Mouse (Mus musculus): ENCODE data around the gene 4933434E20Rik.
A peak's percentile ranks its signal among the peaks of the same experiment; 100 is the strongest.

4933434E20Rik gene

DNA sequence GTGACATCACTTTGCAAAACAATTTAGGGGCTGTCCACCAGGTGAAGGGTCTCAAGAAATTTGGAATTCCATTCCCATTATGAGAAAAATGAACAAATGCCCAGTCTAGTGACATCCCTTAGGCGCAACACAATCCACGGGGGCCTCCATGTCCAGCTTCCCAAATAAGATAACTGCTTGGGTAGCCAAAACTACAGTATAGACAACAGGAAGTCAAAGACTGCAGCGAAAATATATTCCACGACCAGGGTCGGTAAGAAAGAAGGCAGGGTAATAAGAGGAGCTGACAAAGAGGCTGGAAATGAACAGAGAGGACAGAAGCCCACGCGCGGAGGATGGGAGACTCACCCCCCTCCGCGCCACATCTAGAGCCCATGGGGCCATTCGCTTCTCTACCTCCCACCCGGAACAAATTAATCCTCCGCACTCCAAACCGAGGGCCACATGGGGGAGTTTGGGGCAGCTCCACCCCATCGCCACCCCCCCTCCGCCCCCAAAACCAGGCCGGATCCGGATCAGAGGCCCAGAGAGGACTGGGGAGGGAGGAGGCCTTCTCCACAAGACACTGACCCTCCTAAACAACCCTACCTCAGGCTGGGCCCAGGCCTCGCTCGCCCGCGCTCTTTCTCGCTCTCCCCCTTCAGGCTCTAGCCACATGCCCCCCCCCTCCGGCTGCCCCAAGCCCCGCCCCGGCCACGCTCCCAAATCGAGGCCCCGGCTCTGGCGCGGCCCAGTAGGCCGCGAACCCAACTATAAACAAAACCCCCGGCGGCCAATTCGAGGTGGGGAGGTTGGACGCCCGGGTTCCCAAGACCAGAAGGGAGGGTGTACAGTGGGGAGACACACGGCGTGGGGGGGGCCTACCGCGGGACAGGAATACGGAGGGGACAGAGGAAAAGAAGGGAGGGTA lies at the start of gene 4933434E20Rik:
TSS of gene 4933434E20Rik (plus strand) at position 196 of the 910 bp plus-strand sequence.
- DNase-seq, result peak; percentile 57 to 78

DNA sequence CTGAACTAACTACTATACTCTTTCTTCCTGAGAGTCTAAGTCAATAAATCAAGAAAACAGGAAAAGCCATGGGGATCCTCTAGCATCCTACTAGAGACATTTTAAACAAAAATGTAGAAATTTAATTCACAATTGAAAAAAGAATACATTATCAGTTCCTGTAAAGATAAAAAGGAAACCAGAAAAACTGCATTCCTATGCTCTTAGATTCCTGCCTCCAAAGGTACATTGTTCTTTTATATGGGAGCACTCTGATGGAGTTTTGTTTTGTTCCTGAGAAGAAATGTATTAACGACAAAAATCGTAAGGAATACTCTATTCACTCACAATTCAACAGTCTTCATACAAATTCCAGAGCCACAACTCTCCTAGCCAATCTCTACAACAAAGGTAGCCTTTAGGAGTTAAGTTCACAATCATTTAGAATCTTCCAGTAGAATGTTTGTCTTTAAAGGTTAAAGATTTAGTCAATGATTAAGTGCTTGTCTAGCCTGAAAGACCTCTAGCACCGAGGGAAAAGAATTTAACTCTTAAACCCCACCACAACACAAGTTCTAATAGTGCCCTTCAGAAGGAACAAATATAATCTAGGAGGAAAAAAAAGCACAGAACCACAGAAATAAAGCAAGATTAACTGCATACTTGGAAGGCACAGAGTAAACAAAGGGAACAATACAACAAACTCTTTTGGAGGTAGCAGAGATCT lies 47.2 kb upstream of the 4933434E20Rik start:
- no peak for DNase-seq

DNA sequence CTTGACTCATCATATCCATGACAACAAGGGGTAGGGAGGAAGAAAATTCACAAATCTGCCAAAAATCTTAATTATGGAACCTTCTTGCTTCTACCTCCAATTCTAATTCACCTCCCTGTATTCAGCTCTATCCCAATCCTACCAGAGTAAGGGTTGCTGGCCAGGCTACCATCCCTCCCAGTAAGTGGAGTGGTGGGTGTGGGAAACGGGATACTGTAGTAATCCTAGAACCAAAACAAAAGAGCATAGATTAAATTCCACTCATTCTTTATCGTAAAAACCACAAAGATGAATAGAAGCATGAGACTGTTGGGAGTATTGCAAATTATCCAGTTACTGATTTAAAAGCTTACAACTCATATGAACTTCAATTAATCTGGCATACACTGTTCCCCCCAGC lies 41.1 kb upstream of the 4933434E20Rik start:
- no peak for DNase-seq

DNA sequence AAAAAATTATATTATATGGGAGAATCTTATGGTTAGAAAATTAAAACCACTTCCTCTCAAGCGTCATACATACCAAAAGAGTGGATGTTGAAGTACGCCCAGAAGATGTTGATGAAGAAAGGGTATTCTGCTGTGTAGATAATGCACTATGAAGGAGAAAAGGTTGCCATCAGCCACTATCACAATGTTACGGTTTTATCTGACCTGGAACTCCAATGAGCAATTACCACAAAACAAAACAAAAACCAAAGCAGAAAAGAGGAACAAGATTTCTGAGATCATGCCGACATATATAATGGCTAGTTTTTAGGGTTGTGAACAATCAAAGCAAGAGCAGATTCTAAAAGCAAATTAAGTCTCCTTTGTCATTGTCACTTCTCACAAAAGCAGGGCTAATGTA lies 34.8 kb upstream of the 4933434E20Rik start:
- no peak for DNase-seq

DNA sequence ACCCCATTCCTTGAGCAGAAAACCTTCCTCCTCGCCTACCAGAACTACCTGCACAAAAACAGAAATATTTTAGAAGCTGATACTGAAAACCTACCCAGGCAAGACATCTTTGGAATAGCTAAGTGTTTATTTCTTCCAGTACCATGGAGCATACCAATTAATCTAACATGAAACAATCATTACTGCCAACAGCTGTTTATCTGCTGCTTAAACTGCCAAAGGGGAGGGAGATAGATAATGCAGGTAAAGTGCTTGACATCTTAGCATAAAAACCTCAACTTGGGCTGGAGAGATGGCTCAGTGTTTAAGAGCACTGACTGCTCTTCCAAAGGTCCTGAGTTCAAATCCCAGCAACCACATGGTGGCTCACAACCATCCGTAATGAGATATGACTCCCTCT lies 16.8 kb upstream of the 4933434E20Rik start:
- no peak for DNase-seq

DNA sequence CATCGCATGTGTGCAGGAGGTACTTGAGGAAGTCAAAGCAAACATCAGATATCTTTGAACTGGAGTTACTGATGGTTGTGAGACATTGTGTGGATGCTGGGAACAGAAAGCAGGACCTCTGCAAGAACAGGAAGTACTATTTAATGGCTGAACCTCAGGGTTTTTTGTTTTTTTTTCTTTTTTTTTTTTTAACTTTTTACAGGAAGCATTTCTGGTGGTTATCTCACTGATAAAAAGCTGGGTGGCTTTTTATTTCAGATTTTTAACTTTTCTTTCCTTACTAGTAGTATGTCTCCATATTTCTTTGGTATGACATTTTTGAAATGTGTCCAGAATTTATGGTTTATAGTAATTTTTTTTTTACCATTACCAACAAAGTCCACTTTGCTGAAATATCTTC lies 15.2 kb upstream of the 4933434E20Rik start:
- DNase-seq, result no peak

DNA sequence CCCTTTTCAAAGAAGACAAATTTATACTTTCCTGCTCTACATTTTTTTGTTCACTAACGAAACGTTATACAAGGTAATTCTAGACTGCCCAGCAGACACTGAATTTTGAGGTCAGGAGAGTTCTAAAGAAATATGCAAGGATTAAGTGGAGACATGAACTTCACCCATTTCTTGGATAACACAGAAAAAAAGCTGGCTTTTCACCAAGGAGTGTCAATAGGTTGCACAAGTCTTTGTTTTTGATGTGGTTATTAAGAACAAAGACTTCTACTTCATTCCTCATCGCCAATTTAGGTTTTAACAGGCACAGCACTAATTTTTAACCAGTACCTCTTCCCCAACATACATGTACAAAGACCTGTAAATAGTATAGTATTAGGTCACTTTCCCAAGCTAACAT lies 1.7 kb upstream of the 4933434E20Rik start:
- no peak for DNase-seq

DNA sequence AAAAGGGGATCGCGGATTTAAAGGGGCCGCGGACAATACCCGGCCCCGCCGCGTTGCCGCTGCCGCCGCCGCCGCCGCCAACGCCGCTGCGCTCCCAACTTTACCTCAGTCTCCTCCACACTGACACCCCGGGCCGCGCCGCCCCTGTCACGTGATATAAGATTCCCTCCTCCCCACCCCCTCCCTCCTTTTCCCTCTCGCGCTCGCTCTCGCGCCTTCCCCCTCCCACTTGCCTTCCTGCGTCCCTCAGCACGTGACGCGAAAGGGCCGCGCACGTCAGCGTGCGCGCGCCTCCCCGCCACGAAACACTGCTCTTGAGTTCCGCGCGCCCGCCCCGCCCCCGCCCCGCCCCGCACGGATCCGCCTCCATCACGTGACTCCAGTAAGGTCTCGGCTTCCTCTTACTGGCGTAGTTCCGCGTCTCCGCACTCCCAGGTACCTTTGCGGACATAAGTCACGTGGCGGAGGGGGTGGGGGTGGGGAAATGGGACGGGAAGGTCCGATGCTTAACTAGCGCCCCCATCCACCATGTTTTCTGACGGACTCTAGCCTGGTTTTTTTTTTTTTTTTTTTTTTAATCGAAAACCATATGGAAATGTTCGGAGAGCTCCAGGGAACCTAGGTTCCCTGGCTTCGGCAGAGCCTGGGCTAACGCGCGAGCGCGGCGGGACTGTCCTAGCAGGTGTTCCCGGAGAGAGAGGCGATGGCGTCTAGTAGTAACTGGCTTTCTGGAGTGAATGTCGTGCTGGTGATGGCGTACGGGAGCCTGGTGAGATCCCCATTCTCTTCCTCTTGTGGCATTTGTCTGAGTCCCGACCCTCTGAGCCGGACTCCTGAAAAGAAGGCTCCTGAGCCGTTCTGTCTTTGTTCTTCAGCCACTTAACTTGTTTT lies 1.2 kb downstream of the 4933434E20Rik start, which contains the start of gene Ubap2l:
TSS of gene Ubap2l (minus strand) at position 278 of the 891 bp plus-strand sequence.
- peak; percentile 95 to 98 for DNase-seq

DNA sequence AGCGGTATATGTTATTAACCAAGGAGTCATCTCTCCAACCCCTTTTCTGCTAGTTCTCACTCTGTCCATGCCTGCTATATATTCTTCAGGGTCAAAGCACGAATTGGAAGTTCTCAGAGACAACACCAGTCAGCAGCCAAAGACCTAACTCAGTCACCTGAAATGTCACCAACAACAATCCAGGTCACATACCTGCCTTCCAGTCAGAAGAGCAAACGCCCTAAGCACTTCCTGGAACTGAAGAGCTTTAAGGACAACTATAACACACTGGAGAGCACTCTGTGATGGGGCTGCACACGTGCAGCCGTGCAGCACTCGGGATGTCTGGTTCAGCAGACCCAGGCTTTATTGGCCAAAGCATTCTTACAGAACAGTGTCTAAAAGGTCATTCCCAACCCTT lies 10.1 kb downstream of the 4933434E20Rik start:
- no peak for DNase-seq

DNA sequence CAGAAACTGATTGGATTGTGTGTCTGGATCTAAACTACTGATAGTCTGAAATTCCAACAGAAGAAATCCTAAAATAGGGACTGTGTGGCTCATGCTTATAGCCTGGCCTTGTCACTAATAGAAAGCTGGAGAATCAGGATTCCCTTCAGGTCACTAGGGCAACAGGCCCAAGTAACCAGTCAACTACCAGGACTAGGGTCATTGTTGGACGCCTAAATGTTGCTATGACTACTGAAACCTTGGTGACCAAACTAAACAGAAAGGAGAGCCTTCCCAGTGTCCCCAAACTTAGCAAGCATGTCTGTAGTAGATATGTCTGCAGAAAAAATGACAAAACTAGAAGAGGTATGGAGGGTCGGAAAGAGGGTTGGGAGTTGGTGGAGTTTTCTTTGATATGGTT lies 11.1 kb downstream of the 4933434E20Rik start:
- DNase-seq, result no peak

DNA sequence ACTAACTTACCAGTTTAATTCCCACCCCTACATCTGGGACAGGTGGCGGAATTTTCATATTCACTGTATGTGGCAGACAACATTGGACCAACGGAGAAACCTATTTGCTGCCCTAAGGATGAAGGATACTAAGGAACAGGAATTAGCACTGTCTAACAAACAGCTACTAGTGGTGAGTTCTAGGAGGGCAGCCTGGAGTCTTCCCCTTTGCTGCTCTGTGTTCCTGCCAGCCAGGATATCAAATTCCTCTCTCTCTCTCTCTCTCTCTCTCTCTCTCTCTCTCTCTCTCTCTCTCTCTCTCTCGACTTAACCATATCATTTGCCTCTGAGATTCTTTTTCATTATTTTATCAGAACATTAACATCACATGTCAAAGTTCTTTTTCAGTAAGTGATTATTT lies 12.9 kb downstream of the 4933434E20Rik start:
- no peak for DNase-seq

DNA sequence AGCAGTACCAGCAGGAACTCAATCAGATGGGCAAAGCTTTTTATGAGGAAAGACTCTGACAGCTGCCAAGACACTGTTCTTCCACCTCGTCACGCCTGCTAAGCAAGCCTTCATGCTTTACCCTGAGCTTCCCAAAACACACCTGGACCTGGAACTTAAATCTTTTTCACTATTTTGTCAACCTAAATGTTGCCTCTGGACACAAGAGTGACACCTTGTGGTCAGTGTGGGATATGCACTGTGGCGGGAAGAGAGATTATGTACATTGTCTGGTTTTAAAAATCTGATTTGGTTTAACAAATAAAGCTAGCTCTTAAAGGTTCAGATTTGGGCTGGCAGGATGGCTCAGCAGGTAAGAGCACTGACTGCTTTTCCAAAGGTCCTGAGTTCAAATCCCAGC lies 14.1 kb downstream of the 4933434E20Rik start:
- DNase-seq, result peak; percentile 43 to 66

DNA sequence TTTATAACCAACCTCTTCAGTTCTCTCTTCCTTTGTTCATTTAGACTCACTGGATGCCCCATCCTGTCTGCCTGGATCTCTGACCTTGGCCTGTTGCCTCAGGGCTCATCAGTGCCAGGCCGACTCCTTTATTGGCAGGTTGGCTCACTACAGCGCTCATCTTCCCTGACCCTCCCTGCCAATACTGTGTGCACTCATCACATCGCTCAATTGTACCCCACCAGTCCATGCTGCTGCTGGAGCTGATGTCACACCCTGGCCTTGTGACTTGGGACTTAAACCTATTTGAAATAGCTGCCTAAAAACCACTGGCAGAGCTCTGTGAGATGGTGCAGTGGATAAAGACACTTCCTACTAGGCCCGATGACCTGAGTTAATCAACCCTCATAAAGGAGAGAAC lies 16.4 kb downstream of the 4933434E20Rik start:
- no peak for DNase-seq

DNA sequence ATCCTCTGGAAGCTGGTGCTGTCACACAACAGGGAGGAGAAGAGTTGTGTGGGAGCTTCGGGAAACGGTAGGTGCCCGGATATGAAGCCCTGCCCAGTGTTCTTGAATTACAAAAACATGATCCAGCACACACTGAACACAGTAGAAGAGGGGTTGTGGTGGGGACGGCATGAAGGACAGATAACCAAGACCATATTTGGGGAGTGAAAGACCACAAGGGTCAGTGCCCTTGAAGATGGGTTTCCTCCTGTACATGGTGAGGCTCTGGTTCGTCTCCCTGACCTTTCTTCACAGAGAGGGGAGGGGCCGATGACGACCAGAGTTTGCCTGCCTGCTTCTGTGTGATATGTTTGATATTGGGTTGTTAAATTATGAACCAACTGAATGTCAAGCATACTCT lies 18.3 kb downstream of the 4933434E20Rik start:
- no peak for DNase-seq

DNA sequence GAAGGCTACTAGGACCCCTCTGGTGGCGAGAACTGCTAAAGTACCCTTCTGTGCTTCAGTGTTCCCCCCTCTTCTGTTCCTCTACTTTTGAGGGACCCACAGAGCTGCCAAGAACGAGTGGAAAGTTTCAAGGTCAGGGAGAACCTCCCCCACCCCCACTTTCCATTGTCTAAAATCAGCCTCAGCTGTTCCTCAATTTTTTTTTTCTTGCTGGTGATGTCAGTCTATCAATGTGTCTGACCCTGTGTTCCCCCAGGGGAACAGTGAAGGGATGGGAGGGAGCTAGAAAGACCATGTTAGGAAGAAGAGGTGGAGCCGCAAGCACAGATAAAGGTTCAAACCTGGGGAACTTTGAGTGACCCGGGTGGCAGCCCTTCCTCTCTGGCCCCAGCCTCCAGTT lies 20.9 kb downstream of the 4933434E20Rik start, which contains the start of gene Tpm3:
TSS of gene Tpm3 (plus strand) at position 356 of the 400 bp plus-strand sequence.
- no peak for DNase-seq

DNA sequence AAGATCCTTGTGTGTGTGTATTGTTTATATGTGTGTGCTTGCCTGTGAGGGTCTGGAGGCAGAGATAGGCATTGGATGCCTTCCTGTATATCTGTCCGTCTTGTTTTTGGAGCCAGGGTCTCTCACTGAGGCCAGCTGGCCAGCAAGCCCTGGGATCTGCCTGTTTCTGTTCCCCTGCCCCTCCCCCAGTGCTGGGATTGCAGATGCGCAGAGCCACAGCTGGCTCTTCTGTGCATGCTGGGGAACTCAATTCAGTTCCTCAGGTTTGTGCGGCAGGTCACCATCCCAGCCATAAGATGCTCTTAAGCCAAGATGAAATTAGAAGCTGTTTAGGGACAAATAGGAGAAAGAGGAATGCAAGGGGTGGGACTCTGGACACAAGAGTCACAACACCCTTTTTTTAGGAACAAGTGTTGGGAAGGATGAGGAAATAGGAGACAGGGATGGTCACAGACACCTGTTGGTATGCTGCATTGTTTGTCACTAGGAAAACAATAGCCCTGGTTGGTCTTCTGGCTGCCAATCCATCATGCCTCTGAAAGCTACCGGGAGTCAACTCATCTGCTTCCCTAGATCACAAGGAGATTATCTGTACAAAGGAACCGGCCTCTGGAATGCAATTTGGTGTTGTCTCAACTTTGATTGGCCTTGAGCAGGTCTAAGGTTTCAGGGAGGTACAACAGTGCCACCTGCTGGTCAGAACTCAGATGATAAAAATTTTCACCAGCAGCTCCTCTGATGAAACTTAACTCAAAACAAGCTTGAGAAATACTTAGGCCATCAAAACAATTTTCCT lies 25.7 kb downstream of the 4933434E20Rik start:
- DNase-seq, result peak; percentile 80 to 91

DNA sequence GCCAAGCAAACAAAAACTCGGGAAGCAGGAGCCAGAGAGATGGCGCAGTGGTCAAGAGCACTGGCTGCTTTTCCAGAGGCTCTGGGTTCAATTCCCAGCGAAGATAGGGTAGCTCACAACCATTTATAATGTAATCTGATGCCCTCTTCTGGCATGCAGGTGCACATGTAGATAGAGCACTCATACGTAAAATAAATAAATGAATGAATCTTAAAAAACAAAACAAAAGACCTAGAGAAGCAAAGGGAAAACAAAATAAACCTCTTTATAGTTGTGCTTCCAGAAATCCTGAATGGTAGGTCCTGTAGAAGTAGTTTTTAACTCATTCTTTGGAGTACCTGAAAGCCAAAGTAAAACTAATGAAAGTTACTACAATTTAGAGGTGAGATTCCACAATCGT lies 26.8 kb downstream of the 4933434E20Rik start:
- DNase-seq, result no peak

DNA sequence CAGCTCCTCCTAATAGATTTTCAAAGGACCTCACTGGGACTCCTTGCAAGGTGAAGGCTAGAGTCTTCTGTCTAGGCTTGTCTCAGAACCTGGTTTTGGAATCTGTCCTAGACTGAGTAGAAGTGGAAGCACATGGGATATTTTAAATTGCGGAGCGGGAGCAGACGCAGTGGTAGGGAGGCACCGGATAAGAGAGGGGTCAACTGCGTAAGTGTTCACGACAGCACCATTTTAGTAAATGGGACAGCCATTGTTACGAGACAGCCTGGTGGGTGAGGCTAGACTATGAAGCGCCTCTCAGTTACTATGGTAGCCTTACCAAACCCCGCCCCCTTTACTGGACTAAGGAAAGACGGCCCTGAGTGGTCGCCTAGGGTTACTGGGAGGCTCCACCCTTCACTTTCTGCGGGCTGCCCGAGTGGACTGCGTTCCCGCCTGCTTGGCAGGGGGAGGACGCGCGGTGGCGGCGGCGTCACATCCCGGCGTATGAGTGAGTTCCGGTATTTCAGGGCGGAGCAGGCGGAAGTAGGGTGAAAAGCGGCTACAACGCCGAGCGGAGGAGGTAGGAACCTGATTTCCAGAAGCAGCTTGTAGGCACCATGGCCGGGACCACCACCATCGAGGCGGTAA lies 27.8 kb downstream of the 4933434E20Rik start:
- peak; percentile 97 to 98 for DNase-seq

DNA sequence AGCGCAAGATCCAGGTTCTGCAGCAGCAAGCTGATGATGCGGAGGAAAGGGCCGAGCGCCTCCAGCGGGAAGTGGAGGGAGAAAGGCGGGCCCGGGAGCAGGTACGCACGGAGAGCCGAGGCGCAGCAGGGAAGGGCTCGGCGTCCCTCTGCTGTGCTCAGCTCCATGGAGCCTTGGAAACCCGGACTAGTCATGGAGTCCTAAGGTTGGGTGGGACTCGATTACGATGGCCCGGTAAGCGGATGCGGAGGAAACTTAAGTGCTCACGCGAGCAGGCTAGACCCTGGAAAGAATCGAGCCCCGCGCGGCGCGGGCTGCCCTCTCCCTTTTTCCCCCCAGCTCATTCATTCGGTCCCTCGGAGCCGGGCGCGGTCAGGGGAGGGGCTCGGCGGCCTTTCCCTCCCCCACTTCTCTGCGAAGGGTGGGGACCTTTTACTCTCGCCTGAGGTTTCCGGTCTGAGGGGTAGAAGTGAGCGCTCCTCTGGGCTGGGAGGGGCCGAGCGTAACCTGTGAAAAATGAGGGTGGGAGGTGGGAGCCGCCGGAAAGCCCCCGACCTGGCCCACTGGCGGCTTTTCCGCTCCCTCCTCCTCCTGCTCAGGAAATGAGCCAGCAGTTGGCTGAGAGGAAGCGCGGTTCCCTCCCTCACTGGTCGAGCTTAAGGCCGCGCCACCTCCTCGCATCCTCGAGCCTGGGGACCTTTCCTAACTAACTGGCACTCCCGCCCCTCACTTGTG lies 28.5 kb downstream of the 4933434E20Rik start:
- DNase-seq, result peak; percentile 69 to 85

DNA sequence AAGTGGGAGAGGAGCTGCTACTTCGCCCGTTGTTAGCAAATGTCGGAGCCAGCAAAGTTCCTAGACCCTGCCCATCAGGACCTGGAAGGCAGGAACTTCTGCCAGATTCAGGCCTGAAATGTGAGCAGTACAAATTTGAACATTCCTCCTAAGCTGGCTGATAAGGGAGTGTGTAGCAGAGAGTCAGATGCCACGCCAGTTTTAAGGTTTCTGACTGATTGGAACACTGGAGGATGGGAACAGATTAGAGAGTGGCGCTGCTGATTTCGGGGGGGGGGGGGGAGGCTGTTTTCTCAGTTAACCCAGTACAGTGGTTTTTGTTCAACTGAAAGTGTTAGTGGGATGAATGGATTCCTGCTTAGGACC lies 29.0 kb downstream of the 4933434E20Rik start:
- DNase-seq, result no peak

All from kidney, postnatal 25 days (tissue).